Comparison of ENCODE assay signal across 9 mouse cellular contexts in genomic region chr6:86439119-86439496, GRCm38 (mm10). TPM values are rescaled to one million over a fixed set of nuclear protein-coding genes. Genes with fewer than 3 reads are reported as not detected.
A peak's percentile ranks its signal among the peaks of the same experiment; 100 is the strongest.
DNase-seq lines count a peak whose midpoint lies in the region; ATAC-seq and TF ChIP-seq lines count a peak whose summit lies in the region.
"Had no signal": no experiment of that assay in that cellular context is flagged by ENCODE, and none has a peak within 500 bp of the region (broad histone marks: within the 10 kb centered on the region; RNA-seq: fewer than 3 reads in every experiment).

No protein-coding gene starts in this region.

- peak overlapping the region; percentile 77 for H3K4me2 ChIP-seq in limb, embryonic 11.5 days (ENCODE audit: low read depth, severe bottlenecking)

- TF ChIP-seq POLR2A in cerebellum, adult 2 months (IDR thresholded peaks at IDR 0.05; ENCODE audit: borderline replicate concordance, insufficient read depth, low read length) = no peak
- TF ChIP-seq POLR2A in small intestine, adult 2 months (IDR thresholded peaks at IDR 0.05; ENCODE audit: low read depth, low read length) = no peak

- no peak overlapping the region for H3K27ac ChIP-seq in cerebellum, adult 2 months (ENCODE audit: insufficient read depth, low read length)
- peak overlapping the region; percentile 71; the same call in 1 of the 2 replicates for H3K27ac ChIP-seq in limb, embryonic 11.5 days (replicated peaks; ENCODE audit: low read depth, low read length)
- H3K27ac ChIP-seq in small intestine, adult 2 months (ENCODE audit: insufficient read depth, low read depth, low read length) = peak overlapping the region; percentile 98

- WGBS in cerebellum, adult 2 months = 3% methylated on average over 13 of the region's 13 CpGs
- WGBS in limb, embryonic 11.5 days = 6% methylated on average over 13 of the region's 13 CpGs
- WGBS in small intestine, adult 2 months = 2% methylated on average over 13 of the region's 13 CpGs

- no peaks in the 10 kb centered on the region for H3K4me1 ChIP-seq in cerebellum, adult 2 months (ENCODE audit: control insufficient read depth, insufficient read depth, low read length)
- peaks cover 14% of the 10 kb centered on the region for H3K4me1 ChIP-seq in megakaryocyte, embryonic 14.5 days
- H3K4me1 ChIP-seq in limb, embryonic 11.5 days (ENCODE audit: control insufficient read depth, insufficient read depth, low read length) = 0 out of 2 replicates have a peak, but pooled peaks cover 3% of the 10 kb centered on the region
- H3K4me1 ChIP-seq in small intestine, adult 2 months (ENCODE audit: control insufficient read depth, insufficient read depth, insufficient read length, low read length) = no peaks in the 10 kb centered on the region

- H3K4me3 ChIP-seq in cerebellum, adult 2 months (replicated peaks; ENCODE audit: insufficient read depth, low read depth, low read length) = peak overlapping the region; percentile 74
- H3K4me3 ChIP-seq in megakaryocyte, embryonic 14.5 days (replicated peaks) = peak overlapping the region; percentile 100
- H3K4me3 ChIP-seq in limb, embryonic 11.5 days (ENCODE audit: low read depth, low read length) = peak overlapping the region; percentile 53
- peak overlapping the region; percentile 79 for H3K4me3 ChIP-seq in small intestine, adult 2 months (ENCODE audit: low read depth, low read length)

- peaks cover 49% of the 10 kb centered on the region for H3K36me3 ChIP-seq in megakaryocyte, embryonic 14.5 days (replicated peaks; ENCODE audit: low read length)
- peaks cover 7% of the 10 kb centered on the region; the same call in 1 of the 2 replicates for H3K36me3 ChIP-seq in limb, embryonic 11.5 days (ENCODE audit: control insufficient read depth, insufficient read depth, low read length)
- H3K36me3 ChIP-seq in small intestine, adult 2 months (ENCODE audit: control insufficient read depth, insufficient read depth, low read length) = peaks cover 7% of the 10 kb centered on the region

- no peaks in the 10 kb centered on the region for H3K27me3 ChIP-seq in cerebellum, adult 2 months (ENCODE audit: control insufficient read depth, insufficient read depth, low read length)
- no peaks in the 10 kb centered on the region for H3K27me3 ChIP-seq in megakaryocyte, embryonic 14.5 days (replicated peaks)
- H3K27me3 ChIP-seq in limb, embryonic 11.5 days (ENCODE audit: control insufficient read depth, insufficient read depth, low read length) = no peaks in the 10 kb centered on the region
- no peaks in the 10 kb centered on the region for H3K27me3 ChIP-seq in small intestine, adult 2 months (ENCODE audit: control insufficient read depth, insufficient read depth, low read length)

- ATAC-seq in cerebellum, adult (ENCODE audit: insufficient number of reproducible peaks, low FRiP score, low TSS enrichment) = no peak
- no peak for ATAC-seq in megakaryocyte, adult 5-6 weeks (ENCODE audit: poor library complexity, severe bottlenecking)
- ATAC-seq in limb, embryonic 11.5 days (ENCODE audit: insufficient number of reproducible peaks, low FRiP score, low TSS enrichment, low read depth) = no peak

- no peak for DNase-seq in cerebellum, adult 2 months
- DNase-seq in limb, embryonic 11.5 days (ENCODE audit: low spot score) = no peak
- no peak for DNase-seq in frontal cortex, adult 2 months (ENCODE audit: extremely low spot score in 1 of 2, low spot score in 1 of 2)
- no peak for DNase-seq in adrenal gland, postnatal 36 days

- H3K9ac ChIP-seq in limb, embryonic 11.5 days (ENCODE audit: low read length) = peak overlapping the region; percentile 56

- TF ChIP-seq CTCF in cerebellum, adult 2 months (IDR thresholded peaks at IDR 0.05; ENCODE audit: borderline replicate concordance, insufficient read depth, low read depth, low read length) = no peak
- TF ChIP-seq CTCF in small intestine, adult 2 months (IDR thresholded peaks at IDR 0.05; ENCODE audit: extremely low read depth, insufficient read length, insufficient replicate concordance, low read depth, low read length) = no peak

- no peaks in the 10 kb centered on the region for H3K9me3 ChIP-seq in megakaryocyte, embryonic 14.5 days
- no peaks in the 10 kb centered on the region for H3K9me3 ChIP-seq in limb, embryonic 11.5 days (ENCODE audit: control insufficient read depth, low read length)

RNA-seq across cellular contexts. Expression of gene C87436, which starts 0.9 kb away (rescaled TPM):
- polyA plus RNA-seq in cerebellum, adult 2 months (2012; rRNA removed) = 24.3 and 25.3 TPM in 2 replicates
- polyA plus RNA-seq in megakaryocyte, embryonic 14.5 days (2012; ENCODE audit: insufficient read depth, low replicate concordance) = 5.3 TPM in 1 of 2 replicates, not detected in the other
- 24.8 and 34.1 TPM in 2 replicates for total RNA-seq in megakaryocyte, adult 5-6 weeks (2015)
- total RNA-seq in megakaryocyte, adult 5-6 weeks (2017) = 23.5 and 33.1 TPM in 2 replicates
- 23.7 and 24.8 TPM in 2 replicates for polyA plus RNA-seq in limb, embryonic 11.5 days (2014; fragmentation: Nextera tagmentation; extraction: Ambion mirVana)
- 2.4 and 4.1 TPM in 2 replicates for polyA plus RNA-seq in small intestine, adult 2 months (2012; rRNA removed)
- 18.9 and 19.1 TPM in 2 replicates for polyA plus RNA-seq in frontal cortex, adult 2 months (2012; rRNA removed)
- 10 to 100 TPM; 16.5 to 23.5 TPM for total RNA-seq in adrenal gland, postnatal 36 days (2021)

RNA-seq across cellular contexts. Expression of gene Gm44790, which starts 12.7 kb away (rescaled TPM):
- 0.82 and 1.1 TPM in 2 replicates for polyA plus RNA-seq in cerebellum, adult 2 months (2012; rRNA removed)
- polyA plus RNA-seq in megakaryocyte, embryonic 14.5 days (2012; ENCODE audit: insufficient read depth, low replicate concordance) = not detected in 2 replicates
- total RNA-seq in megakaryocyte, adult 5-6 weeks (2015) = not detected in 2 replicates
- total RNA-seq in megakaryocyte, adult 5-6 weeks (2017) = not detected in 2 replicates
- polyA plus RNA-seq in limb, embryonic 11.5 days (2014; fragmentation: Nextera tagmentation; extraction: Ambion mirVana) = 0.95 TPM in 1 of 2 replicates, not detected in the other
- 6.5 and 9.2 TPM in 2 replicates for polyA plus RNA-seq in small intestine, adult 2 months (2012; rRNA removed)
- polyA plus RNA-seq in frontal cortex, adult 2 months (2012; rRNA removed) = 0.82 and 1.1 TPM in 2 replicates
- total RNA-seq in adrenal gland, postnatal 36 days (2021) = not detected
- total RNA-seq: neutrophil, adult 5-6 weeks had no signal

RNA-seq across cellular contexts. Expression of gene Tia1, which starts 35.1 kb away (rescaled TPM):
- polyA plus RNA-seq in cerebellum, adult 2 months (2012; rRNA removed) = 119 and 133 TPM in 2 replicates
- 2.0 and 6.4 TPM in 2 replicates for polyA plus RNA-seq in megakaryocyte, embryonic 14.5 days (2012; ENCODE audit: insufficient read depth, low replicate concordance)
- 66.4 and 69.8 TPM in 2 replicates for total RNA-seq in megakaryocyte, adult 5-6 weeks (2015)
- 41.0 and 67.0 TPM in 2 replicates for total RNA-seq in megakaryocyte, adult 5-6 weeks (2017)
- 246 and 268 TPM in 2 replicates for polyA plus RNA-seq in limb, embryonic 11.5 days (2014; fragmentation: Nextera tagmentation; extraction: Ambion mirVana)
- polyA plus RNA-seq in small intestine, adult 2 months (2012; rRNA removed) = 3.4 and 6.8 TPM in 2 replicates
- 163 and 204 TPM in 2 replicates for polyA plus RNA-seq in frontal cortex, adult 2 months (2012; rRNA removed)
- total RNA-seq in adrenal gland, postnatal 36 days (2021) = 10 to 100 TPM; 36.2 to 53.6 TPM

RNA-seq across cellular contexts. Expression of gene Pcyox1, which starts 42.2 kb away (rescaled TPM):
- polyA plus RNA-seq in cerebellum, adult 2 months (2012; rRNA removed) = 59.5 and 61.1 TPM in 2 replicates
- 8.2 and 12.4 TPM in 2 replicates for polyA plus RNA-seq in megakaryocyte, embryonic 14.5 days (2012; ENCODE audit: insufficient read depth, low replicate concordance)
- 37.9 and 47.9 TPM in 2 replicates for total RNA-seq in megakaryocyte, adult 5-6 weeks (2015)
- 62.6 and 84.6 TPM in 2 replicates for total RNA-seq in megakaryocyte, adult 5-6 weeks (2017)
- 61.0 and 61.1 TPM in 2 replicates for polyA plus RNA-seq in limb, embryonic 11.5 days (2014; fragmentation: Nextera tagmentation; extraction: Ambion mirVana)
- polyA plus RNA-seq in small intestine, adult 2 months (2012; rRNA removed) = 8.1 and 10.0 TPM in 2 replicates
- polyA plus RNA-seq in frontal cortex, adult 2 months (2012; rRNA removed) = 57.1 and 69.2 TPM in 2 replicates
- total RNA-seq in adrenal gland, postnatal 36 days (2021) = 100 to 1,000 TPM; 139 to 253 TPM

Comparison
In these comparisons a context has a peak if more than half of its experiments do, and no peak if none do; other contexts are left out.
1. RNA of gene Tia1, which starts 35.1 kb away (polyA plus RNA-seq): 246 to 268 TPM in limb, embryonic 11.5 days, 163 to 204 TPM in frontal cortex, adult 2 months and 119 to 133 TPM in cerebellum, adult 2 months; 3.4 to 6.8 TPM in small intestine, adult 2 months and 2.0 to 6.4 TPM in megakaryocyte, embryonic 14.5 days; every median in the first group is over 10 times any median in the second.
2. Peak in every context shown above with its lines, with median percentiles within 50 percentile points of each other: H3K4me3 ChIP-seq.